Mouse (Mus musculus) spleen, embryonic (tissue): ENCODE results near the gene Ddx60.
"Not testable (repeated sequence)": the region's sequence is repeated elsewhere in the genome, so short reads cannot be mapped to it uniquely, and the experiment has no call there.

Experiments
- CTCF ChIA-PET: fragments of 350-600 bp; sonication (Branson Sonifier 250); formaldehyde crosslinking; loops from one replicate; lab custom pipeline; 2022; lab: Charles Lee

The Ddx60 gene

GRCm38 (mm10) chr8:61927777-61928494 is at the start of gene Ddx60:
Gene Ddx60 (plus strand): TSS chr8:61928087.
- CTCF ChIA-PET, result no interaction called here

- CTCF ChIA-PET, result no interaction called here
These were observed 33.8 kb upstream of the Ddx60 start for GRCm38 (mm10) chr8:61894062-61894461.

- CTCF ChIA-PET, result no interaction called here
These were observed 31.1 kb upstream of the Ddx60 start for GRCm38 (mm10) chr8:61896742-61897141.

- CTCF ChIA-PET, result no interaction called here
These were observed 30.5 kb upstream of the Ddx60 start for GRCm38 (mm10) chr8:61897402-61897801.

- CTCF ChIA-PET, result no interaction called here
These were observed 26.7 kb upstream of the Ddx60 start for GRCm38 (mm10) chr8:61901028-61901717.

GRCm38 (mm10) chr8:61902521-61902920 is 25.4 kb upstream of the Ddx60 start, which contains the start of gene Palld:
Gene Palld (minus strand): TSS chr8:61902690.
- CTCF ChIA-PET, result no interaction called here

GRCm38 (mm10) chr8:61908303-61909215 is 19.3 kb upstream of the Ddx60 start:
- CTCF ChIA-PET, result interaction anchor here (0.6 to 0.7 kb wide), 2 partner anchors 13 to 991 kb away, joined by 6 to 7 read pairs; no protein-coding TSS in a partner anchor

- CTCF ChIA-PET, result interaction anchor here (0.6 kb wide), 1 partner anchor 14 kb away, joined by 6 read pairs; no protein-coding TSS in a partner anchor
These were observed 18.6 kb upstream of the Ddx60 start for GRCm38 (mm10) chr8:61909313-61909712.

- CTCF ChIA-PET, result no interaction called here
These were observed 15.1 kb upstream of the Ddx60 start for GRCm38 (mm10) chr8:61912817-61913216.

GRCm38 (mm10) chr8:61913957-61914356 is 13.9 kb upstream of the Ddx60 start:
- CTCF ChIA-PET, result no interaction called here

- CTCF ChIA-PET, result no interaction called here
These were observed 10.6 kb upstream of the Ddx60 start for GRCm38 (mm10) chr8:61917287-61917686.

- CTCF ChIA-PET, result no interaction called here
These were observed 8.6 kb upstream of the Ddx60 start for GRCm38 (mm10) chr8:61919145-61919788.

GRCm38 (mm10) chr8:61920389-61920788 is 7.5 kb upstream of the Ddx60 start:
- CTCF ChIA-PET, result no interaction called here

GRCm38 (mm10) chr8:61921454-61922054 is 6.3 kb upstream of the Ddx60 start:
- CTCF ChIA-PET, result no interaction called here

GRCm38 (mm10) chr8:61924518-61924917 is 3.4 kb upstream of the Ddx60 start:
- CTCF ChIA-PET, result no interaction called here

GRCm38 (mm10) chr8:61933243-61933642 is 5.4 kb downstream of the Ddx60 start:
- CTCF ChIA-PET, result no interaction called here

GRCm38 (mm10) chr8:61937576-61937975 is 9.7 kb downstream of the Ddx60 start:
- CTCF ChIA-PET, result no interaction called here

- CTCF ChIA-PET, result not testable (repeated sequence)
These were observed 36.9 kb downstream of the Ddx60 start for GRCm38 (mm10) chr8:61964591-61965375.

GRCm38 (mm10) chr8:61969581-61969980 is 41.7 kb downstream of the Ddx60 start:
- CTCF ChIA-PET, result no interaction called here

- CTCF ChIA-PET, result no interaction called here
These were observed 57.1 kb downstream of the Ddx60 start for GRCm38 (mm10) chr8:61984941-61985340.
